Mouse (Mus musculus) induced T-regulatory cell, adult 2 months (primary cell): ENCODE data around the gene Ptges2.

Source experiments
- DNase-seq: peaks from one replicate; pipeline ENCODE4 v3.0.0-alpha.2; 2012; ENCODE audit warnings: low read depth

The Ptges2 gene

DNA sequence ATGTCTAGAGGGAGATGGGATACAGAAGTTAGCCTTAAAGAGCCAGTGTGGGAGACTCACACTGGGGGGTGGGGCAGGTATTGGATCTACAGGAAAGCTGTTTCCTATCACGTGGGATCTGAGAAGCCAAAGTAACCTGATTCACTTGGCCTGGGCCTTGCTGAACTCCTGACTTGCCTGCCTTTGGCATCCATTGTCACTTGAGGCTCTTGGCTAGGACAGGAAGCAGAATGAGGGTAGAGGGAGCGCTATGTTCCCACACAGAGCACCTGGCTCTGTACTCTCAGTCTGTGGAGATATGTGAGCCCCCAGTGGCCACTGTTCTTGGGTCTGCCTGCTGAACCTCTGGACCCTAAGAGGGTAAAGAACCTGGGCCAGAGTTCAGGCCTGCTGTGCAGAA lies 20.9 kb downstream of the Ptges2 start:
- no peak for DNase-seq

- no peak for DNase-seq
Observed at GRCm38 (mm10) chr2:32417486-32417885, 21.8 kb downstream of the Ptges2 start.

DNA sequence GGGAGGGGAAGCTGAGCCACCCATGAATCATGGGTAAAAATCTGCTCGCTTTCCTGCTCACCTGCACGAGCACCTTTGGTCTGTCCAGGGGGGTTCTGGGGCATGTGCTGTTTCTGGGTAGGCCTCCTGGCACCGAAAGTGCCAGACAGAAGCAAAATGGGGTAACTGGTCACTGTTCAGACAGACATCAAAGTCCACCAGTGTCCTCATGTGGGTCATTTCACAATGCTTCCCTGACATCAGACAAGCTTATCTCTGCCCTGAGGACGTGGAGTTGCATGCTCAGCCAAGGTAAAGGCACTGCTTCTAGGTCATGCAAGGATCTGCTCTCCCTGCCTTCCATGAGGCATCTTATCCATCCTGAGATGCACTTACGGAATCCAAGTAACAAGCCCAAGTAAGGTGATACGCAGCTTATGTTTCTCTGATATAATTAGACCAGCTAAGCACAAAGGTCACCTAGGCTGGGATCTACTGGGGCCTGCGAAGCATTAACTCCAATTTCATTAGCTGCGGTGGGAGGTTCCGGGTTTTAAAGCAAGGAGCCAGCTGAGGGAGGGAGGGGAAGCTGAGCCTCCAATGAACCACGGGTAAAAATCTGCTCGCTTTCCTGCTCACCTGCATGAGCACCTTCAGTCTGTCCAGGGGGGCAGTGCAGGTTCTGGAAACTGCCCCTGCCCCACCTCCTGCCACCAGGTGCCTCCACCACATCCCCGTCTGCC lies 22.9 kb downstream of the Ptges2 start:
- DNase-seq, result no peak

DNA sequence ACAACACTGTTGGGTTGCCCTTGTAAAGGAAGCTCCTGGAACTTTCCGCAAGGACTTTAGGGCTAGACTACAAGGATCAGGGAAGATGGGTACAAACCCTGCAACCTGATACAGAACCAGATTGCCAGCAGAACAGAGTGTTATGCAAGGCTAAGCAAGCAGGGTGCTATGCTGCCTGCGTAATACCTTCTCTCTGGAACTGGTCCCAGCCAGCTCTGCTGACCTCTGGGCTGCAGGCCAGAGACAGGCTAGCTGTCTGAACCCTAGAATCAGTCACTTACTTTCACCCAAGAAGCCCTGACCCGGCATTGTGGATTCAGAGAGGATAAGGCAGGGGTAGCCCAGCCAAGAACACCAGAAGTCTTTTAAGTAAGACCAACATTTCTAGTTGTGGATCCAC lies 23.7 kb downstream of the Ptges2 start:
- no peak for DNase-seq

GRCm38 (mm10) chr2:32420066-32420608 lies 24.4 kb downstream of the Ptges2 start:
- no peak for DNase-seq

GRCm38 (mm10) chr2:32420647-32421046 lies 25.0 kb downstream of the Ptges2 start:
- no peak for DNase-seq

GRCm38 (mm10) chr2:32421851-32422251 lies 26.2 kb downstream of the Ptges2 start:
- no peak for DNase-seq

- DNase-seq, result peak; percentile 74
Observed at GRCm38 (mm10) chr2:32423481-32424331, 28.0 kb downstream of the Ptges2 start.

GRCm38 (mm10) chr2:32424796-32425195 lies 29.1 kb downstream of the Ptges2 start:
- DNase-seq, result no peak

DNA sequence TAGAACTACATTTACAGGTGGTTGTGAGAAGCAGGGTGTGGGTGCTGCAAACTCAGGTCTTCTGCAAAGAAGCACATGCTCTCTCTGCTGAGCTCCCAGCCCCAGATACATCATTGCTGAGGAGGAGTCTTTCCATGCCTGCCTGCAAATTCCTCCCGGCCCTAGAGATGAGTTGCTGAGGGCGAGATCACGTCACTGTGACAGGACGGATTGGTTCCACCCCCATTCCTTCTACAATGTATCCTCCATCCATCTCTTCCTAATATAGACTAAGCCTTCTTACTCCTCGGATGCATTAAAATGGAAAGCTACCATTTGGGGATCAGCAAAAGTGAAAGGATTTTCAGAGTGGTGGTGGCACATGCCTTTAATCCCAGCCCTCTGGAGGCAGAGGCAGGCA lies 29.9 kb downstream of the Ptges2 start:
- DNase-seq, result no peak

DNA sequence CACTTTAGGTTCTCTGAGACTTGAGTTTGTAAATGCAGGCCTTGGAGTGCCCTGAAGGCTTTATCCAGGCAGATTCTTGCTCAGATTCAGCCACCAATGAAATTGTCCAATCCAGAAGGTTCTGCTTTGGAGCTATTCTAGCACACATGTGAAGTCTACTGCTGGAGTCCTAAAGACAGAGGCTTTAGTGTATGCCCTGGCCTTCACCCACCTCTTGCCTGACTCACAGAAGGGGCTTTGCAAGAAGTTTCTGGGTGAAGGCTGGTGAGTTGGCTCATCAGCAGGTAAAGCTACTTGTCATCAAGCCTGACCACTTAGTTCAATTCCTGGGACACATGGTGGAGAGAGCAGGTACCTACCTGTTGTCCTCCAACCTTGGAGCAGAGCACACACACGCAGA lies 30.4 kb downstream of the Ptges2 start:
- DNase-seq, result no peak

DNA sequence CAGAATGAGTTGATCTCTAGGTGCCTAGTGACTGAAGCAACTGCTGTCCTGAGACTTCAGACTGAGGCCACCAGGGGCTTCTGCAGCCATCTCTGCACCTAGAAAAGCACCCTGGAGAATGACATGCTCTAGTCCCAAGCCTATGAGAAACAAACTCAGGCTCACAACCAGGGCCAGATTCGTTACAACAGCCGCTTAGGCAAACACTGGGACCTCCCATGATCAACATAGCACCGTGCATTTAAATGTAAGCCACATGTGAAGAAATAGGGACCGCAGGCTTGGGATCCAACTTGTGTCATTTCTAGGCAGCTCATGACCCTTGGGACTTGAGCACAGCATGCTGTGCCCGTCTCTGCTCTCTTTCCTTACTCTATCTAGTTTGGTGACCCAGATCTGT lies 32.0 kb downstream of the Ptges2 start:
- no peak for DNase-seq

DNA sequence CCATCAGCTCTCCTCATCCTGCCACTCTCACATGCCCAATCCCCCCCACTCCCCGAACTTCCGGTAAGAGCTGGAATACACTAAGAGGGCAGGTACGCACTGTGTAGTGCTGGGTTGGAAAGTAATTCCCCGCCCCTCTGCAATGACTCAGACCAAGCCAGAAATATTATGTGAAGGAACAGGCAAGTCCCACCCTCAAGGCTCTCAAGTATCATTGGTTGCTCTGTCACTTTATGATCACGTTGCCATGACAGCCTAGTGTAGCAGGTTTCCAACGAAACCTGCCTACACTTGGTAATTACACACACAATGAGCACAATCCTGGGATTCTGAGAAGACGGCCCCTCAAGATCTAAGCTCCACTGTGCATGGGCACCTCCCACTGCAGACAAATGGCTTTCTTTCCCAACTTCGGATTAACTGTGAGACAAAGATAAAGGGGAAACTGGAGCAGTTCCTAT lies 32.6 kb downstream of the Ptges2 start:
- peak; percentile 52 for DNase-seq

DNA sequence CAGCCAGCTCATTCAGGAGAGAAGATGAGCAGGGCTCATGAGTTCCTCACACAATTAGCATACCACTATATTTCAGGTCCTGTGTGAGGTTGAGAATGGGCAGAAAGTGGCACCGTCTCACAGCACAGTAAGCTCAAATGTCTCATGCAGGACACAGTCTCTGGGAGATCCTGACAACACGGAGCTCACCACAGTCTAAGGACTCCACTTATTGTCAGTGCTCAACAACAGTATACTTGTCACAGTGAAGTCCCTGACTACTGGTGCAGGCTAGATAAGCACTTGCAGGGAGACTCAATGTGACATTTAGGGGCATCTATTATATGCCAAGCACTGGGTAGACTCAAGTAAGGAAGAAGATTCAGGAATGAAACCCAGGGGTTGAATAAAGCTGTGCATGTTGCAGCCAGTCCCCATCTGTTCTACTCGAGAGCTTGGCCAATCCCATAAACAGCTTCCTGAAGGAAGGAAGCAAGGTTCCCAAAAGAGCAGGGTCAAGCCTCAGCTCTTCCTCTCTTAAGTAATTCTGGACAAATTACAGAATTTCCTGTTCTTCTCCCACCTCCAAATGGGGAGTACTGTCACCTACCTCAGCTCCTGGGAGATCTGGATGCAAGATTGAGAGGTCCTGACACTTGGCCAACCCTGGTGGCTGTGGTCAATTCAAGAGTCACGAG lies 33.7 kb downstream of the Ptges2 start:
- no peak for DNase-seq

DNA sequence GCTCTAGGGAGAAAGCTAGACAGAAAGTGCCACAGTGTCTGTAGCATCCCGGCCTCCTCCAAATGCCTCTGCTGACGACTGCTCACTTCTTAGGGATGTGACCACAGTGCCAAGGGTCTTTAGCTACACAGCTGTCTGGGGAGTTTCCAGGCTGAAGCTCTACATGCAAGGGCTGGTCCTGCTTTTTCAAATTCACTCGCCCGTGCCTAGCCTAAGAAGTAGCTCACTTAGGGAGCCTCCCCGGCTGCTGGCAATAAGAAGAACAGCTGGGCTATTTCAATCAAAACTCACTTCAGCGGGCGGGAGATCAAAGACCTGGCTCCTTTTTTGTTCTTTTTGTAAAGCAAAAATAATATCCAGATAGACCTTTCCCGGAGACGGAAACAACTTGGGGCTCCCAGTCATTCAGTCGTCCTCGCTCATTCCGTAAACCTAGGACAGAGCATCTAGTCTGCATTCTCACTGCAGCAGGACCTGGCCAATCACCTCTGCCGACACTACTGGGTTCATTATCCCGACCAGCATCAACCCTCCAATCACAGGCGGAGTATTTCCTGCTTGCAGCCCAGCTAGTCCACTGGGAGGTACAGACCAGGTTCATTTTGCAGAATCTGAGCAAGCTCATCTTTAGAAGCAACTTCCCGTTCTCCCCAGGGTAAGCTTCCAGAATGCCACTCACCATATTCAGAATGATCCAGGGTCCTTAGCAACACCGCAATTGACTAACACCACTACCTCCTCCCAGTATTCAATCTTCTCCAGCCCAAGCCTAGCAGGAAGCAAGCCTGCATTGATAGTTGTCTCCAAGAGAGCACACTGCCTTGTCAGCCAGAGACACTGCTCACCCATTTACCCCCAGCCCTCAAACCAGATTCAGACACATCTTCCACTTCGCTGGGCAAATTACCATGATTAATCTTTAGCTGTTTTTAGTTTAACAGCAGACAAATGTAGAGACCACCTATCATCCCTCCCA lies 35.3 kb downstream of the Ptges2 start:
- no peak for DNase-seq

DNA sequence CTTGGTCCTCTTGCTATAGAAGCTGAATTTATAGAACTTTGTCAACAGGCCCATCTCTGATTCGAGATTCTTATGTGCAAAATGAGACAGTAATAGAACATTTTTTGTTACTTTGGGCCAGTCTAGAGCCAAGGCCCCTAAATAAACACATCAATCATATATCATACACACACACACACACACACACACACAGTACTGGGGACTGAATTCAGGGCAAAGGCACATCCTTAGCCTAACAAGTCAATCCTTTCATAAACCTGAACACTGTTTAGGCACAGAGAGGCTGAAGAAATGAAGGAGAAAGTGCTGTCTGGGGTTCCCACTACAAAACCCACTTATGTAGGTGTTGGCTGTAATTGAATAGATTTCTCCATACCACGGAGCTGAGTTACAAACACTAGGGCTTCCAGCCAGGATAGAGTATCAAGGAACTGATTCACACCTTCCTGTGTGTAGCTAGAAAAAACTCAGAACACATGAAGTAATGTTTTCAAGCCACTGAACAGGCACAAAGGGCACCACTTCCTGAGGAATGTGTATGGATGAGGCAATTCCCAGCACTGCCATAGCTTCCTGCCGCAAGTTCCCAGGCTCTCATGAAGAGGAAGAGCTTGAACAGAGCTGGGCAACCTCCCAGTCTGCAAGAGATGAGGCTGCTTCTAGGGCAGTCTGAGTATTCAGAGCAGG lies 41.1 kb downstream of the Ptges2 start:
- no peak for DNase-seq

DNA sequence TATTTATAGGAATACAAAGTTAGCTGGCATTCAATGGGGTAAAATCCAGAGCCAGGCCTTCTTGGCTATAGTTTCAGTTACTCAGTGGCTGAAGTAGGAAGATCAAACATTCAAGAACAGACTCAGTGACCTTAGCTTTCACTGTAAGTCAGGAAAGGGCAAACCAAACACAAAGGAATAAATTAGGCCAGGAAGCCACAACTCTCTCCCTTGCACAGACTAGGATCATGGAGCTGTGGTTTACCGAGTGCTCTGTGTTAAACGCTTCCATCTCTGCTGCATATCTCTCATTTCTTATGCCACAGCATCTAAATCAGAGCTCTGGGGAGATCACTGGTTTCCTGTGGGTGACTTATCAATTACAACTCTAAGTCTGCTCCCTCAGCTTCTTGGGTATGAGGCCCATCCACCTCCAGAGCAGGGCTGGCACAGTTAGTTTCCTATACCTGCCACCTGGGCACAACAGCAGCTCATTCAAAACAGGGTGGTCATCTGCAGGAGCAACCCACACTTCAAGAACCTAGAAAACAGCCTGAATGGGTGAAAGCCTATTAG lies 42.0 kb downstream of the Ptges2 start:
- DNase-seq, result no peak

DNA sequence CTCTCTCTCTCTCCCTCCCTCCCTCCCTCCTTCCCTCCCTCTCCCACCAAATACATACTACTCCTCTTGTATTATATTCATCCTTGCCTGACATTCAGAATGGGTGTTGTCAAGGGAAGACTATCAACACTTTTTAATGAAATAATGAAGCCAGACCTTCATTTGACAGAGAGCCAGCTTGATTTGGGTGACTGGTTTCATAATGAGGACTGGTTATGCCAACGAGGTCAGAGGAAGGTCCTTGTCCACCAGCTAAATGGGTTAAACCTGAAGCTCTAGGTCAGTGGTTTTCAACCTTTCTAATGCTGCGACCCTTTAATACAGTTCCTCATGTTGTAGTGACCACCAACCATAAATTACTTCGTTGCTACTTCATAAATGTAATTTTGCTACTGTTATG lies 43.0 kb downstream of the Ptges2 start:
- DNase-seq, result no peak

GRCm38 (mm10) chr2:32439177-32439576 lies 43.5 kb downstream of the Ptges2 start:
- DNase-seq, result no peak

GRCm38 (mm10) chr2:32440164-32440563 lies 44.5 kb downstream of the Ptges2 start:
- no peak for DNase-seq
